Comparison of ENCODE assay signal across 10 mouse cellular contexts in the genomic region with DNA sequence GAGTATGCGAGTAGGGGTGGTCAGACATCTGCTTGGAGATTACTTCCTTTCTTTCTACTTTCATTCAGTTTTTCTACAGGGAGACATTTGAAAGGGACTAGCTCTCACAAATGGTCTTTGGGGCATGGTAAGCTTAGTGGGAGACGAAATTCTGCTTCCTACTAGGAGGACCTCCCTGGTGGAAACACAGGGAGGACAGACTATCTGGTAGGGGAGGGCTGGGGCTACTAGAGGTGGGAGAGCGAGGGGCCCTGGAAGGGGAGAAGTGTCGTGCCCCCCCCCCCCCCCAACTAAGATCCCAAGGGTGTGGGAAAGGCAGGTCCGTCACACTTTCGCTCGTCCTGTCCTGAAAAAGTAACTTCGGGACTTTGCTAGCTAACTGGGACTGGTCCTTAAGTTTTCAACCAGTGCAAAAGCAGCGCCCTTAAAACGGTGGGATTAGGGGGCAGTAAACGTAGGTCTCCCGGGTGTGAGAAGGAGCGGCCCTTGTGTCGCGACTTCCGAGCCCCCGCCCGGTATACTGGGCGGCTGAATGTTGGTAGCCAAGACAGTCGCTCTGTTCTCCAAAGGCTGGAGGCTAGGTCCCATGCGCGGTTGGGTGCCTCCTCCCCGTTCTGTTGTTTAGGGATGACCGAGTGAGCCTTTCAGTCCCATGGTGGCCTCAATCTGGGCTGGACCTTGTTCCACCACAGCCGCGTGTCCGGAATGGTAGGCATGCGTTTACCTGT.
DNase-seq lines count a peak whose midpoint lies in the region; ATAC-seq and TF ChIP-seq lines count a peak whose summit lies in the region.
"Had no signal": no experiment of that assay in that cellular context is flagged by ENCODE, and none has a peak within 500 bp of the region (broad histone marks: within the 10 kb centered on the region; RNA-seq: fewer than 3 reads in every experiment).

No protein-coding gene starts in this region.

- no peak overlapping the region for H3K9ac ChIP-seq in kidney, embryonic 15.5 days
- H3K9ac ChIP-seq in neural tube, embryonic 13.5 days, result no peak overlapping the region

- DNase-seq in kidney, postnatal 25 days, result no peak
- DNase-seq in limb, embryonic 10.5 days (ENCODE audit: low spot score), result peak; percentile 39
- DNase-seq in thymus, postnatal 0 days (ENCODE audit: low spot score), result no peak
- no peak for DNase-seq in cerebellum, adult 9-11 months
- DNase-seq in thymus, adult 18-20 months, result no peak
- DNase-seq: gastrocnemius, postnatal 10 days; lung, postnatal 10 days had no signal

- H3K27ac ChIP-seq in kidney, embryonic 15.5 days, result no peak overlapping the region
- no peak overlapping the region for H3K27ac ChIP-seq in embryonic fibroblast, embryonic 13.5 days (ENCODE audit: insufficient read depth, low read length)
- no peak overlapping the region for H3K27ac ChIP-seq in limb, embryonic 10.5 days
- no peak overlapping the region for H3K27ac ChIP-seq in neural tube, embryonic 13.5 days (replicated peaks)

- H3K27me3 ChIP-seq in kidney, embryonic 15.5 days, result peaks cover 7% of the 10 kb centered on the region; the same call in 1 of the 2 replicates
- peaks cover 28% of the 10 kb centered on the region; the same call in 1 of the 2 replicates for H3K27me3 ChIP-seq in limb, embryonic 10.5 days (ENCODE audit: low read depth, poor library complexity, severe bottlenecking)
- H3K27me3 ChIP-seq in neural tube, embryonic 13.5 days, result peaks cover 25% of the 10 kb centered on the region

- no peaks in the 10 kb centered on the region for H3K36me3 ChIP-seq in kidney, embryonic 15.5 days
- H3K36me3 ChIP-seq in limb, embryonic 10.5 days, result no peaks in the 10 kb centered on the region
- no peaks in the 10 kb centered on the region for H3K36me3 ChIP-seq in neural tube, embryonic 13.5 days

- peak overlapping the region; percentile 67 for H3K4me2 ChIP-seq in kidney, embryonic 15.5 days
- H3K4me2 ChIP-seq in neural tube, embryonic 13.5 days, result peak overlapping the region; percentile 67

- 20% methylated on average over 28 of the region's 28 CpGs for WGBS in kidney, embryonic 15.5 days
- 13% methylated on average over 24 of the region's 28 CpGs for WGBS in limb, embryonic 10.5 days
- WGBS in neural tube, embryonic 13.5 days, result 17% methylated on average over 24 of the region's 28 CpGs

- H3K9me3 ChIP-seq in kidney, embryonic 15.5 days (replicated peaks), result no peaks in the 10 kb centered on the region
- no peaks in the 10 kb centered on the region for H3K9me3 ChIP-seq in limb, embryonic 10.5 days (replicated peaks)
- no peaks in the 10 kb centered on the region for H3K9me3 ChIP-seq in neural tube, embryonic 13.5 days

- TF ChIP-seq POLR2A in embryonic fibroblast, embryonic 13.5 days (IDR thresholded peaks at IDR 0.05; ENCODE audit: low read depth, low read length), result no peak

- TF ChIP-seq CTCF in embryonic fibroblast, embryonic 13.5 days (IDR thresholded peaks at IDR 0.05; ENCODE audit: borderline replicate concordance, insufficient read depth, low read length), result no peak

- ATAC-seq in kidney, embryonic 15.5 days (replicated peaks; ENCODE audit: low FRiP score), result peak; percentile 29; the same call in 1 of the 2 replicates
- ATAC-seq in neural tube, embryonic 13.5 days (ENCODE audit: low read depth), result no peak; the same call in 1 of the 2 replicates

- no peaks in the 10 kb centered on the region for H3K4me1 ChIP-seq in kidney, embryonic 15.5 days
- no peaks in the 10 kb centered on the region for H3K4me1 ChIP-seq in embryonic fibroblast, embryonic 13.5 days (ENCODE audit: control insufficient read depth, insufficient read depth, low read length)
- H3K4me1 ChIP-seq in limb, embryonic 10.5 days, result no peaks in the 10 kb centered on the region
- peaks cover 17% of the 10 kb centered on the region for H3K4me1 ChIP-seq in neural tube, embryonic 13.5 days (replicated peaks)

- H3K4me3 ChIP-seq in kidney, embryonic 15.5 days (replicated peaks), result peak overlapping the region; percentile 40
- H3K4me3 ChIP-seq in embryonic fibroblast, embryonic 13.5 days (ENCODE audit: insufficient read depth, low read length), result peak overlapping the region; percentile 35; the same call in 1 of the 2 replicates
- H3K4me3 ChIP-seq in limb, embryonic 10.5 days, result peak overlapping the region; percentile 48
- H3K4me3 ChIP-seq in neural tube, embryonic 13.5 days, result peak overlapping the region; percentile 38
